Mouse (Mus musculus): Measurements from ENCODE around the gene Ebf1. TPM values are rescaled to one million over a fixed set of nuclear protein-coding genes. Genes with fewer than 3 reads are reported as not detected.

The Ebf1 gene
- polyA plus RNA-seq, 1 experiment from 2014 or later, result 7.9 TPM

DNA sequence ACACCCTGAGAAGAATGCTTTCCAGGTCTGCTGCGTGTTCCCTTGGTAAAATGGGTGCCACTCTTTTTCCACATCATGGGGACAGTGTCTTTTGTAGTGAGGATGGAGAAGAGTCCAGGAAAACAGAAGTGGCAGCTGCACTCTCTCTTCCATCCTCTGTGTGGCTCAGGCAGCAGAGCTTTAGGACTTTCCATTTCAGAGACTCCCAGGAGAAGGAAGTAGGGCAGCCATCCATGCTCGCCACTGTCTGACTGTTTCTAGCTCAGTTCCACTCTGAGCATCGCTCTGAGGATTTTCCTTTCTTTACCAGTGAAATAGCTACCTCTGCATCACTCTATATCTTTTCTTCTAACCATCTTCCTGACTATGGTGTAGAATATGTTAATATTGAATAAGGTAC, 234.8 kb downstream of the Ebf1 start:
- no peaks in the 10 kb centered on the region for H3K9me3 ChIP-seq (ENCODE audit: control insufficient read depth, low read length)
- H3K4me3 ChIP-seq (ENCODE audit: low read length), result no peak overlapping the region
- H3K4me2 ChIP-seq (ENCODE audit: low read depth, low read length), result no peak overlapping the region
- no peaks in the 10 kb centered on the region for H3K4me1 ChIP-seq (ENCODE audit: control insufficient read depth, insufficient read depth, low read length)
- H3K9ac ChIP-seq (ENCODE audit: low read depth, low read length), result no peak overlapping the region
- 86% methylated on average over 3 of the region's 3 CpGs for WGBS
- H3K27me3 ChIP-seq (replicated peaks; ENCODE audit: control insufficient read depth, insufficient read depth, low read length), result no peaks in the 10 kb centered on the region
- no peaks in the 10 kb centered on the region for H3K36me3 ChIP-seq (ENCODE audit: control insufficient read depth, insufficient read depth, low read length)
- H3K27ac ChIP-seq (ENCODE audit: low read length), result no peak overlapping the region
- ATAC-seq, result no peak

DNA sequence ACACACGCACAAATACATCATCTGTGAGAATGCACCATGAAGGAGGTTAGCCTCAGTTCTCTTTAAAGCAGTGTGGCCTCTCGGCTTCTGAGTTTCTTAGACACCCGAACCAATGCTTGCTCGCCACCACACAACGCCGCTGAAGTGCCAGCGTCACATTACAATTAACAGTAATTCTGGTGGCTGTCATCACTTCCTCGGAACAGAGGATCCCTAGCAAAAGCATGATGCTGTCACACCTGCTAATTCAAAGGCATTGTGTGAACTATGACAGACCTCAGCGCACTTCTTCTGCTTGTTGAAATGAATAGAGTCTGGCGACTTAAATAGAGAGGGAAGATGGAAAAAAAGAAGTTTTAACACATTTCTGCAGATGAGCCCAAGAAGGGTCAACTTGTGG, 235.8 kb downstream of the Ebf1 start:
- Histone ChIP-seq H3K36me3 (ENCODE audit: control insufficient read depth, insufficient read depth, low read length) (no peaks in the 10 kb centered on the region), H3K9ac (ENCODE audit: low read depth, low read length) (no peak overlapping the region), H3K4me3 (ENCODE audit: low read length) (no peak overlapping the region), H3K27ac (ENCODE audit: low read length) (no peak overlapping the region), H3K4me1 (ENCODE audit: control insufficient read depth, insufficient read depth, low read length) (no peaks in the 10 kb centered on the region), H3K27me3 (replicated peaks; ENCODE audit: control insufficient read depth, insufficient read depth, low read length) (no peaks in the 10 kb centered on the region), H3K9me3 (ENCODE audit: control insufficient read depth, low read length) (no peaks in the 10 kb centered on the region), H3K4me2 (ENCODE audit: low read depth, low read length) (no peak overlapping the region)
- 91% methylated on average over 10 of the region's 10 CpGs for WGBS
- ATAC-seq, result no peak

DNA sequence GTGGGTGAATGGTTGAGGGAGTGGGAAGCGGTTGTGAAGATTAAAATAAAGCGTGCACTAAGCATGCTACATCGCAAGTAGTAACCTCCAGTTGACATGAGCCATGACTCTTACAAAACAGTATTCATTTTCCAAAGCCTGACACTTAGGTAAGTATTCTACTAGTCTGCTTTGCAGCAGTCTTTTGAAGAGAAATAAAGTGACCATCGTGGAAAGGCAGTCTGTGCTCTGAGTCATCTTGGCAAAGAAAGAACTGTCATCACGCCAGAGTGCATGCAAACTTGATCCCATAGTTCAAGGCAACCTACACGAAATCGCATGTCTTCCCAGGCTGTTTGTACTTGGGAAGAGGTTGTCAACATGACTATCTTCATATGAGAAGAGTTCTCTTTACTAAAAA, 237.4 kb downstream of the Ebf1 start:
- Histone ChIP-seq H3K4me2 (ENCODE audit: low read depth, low read length) (no peak overlapping the region), H3K9ac (ENCODE audit: low read depth, low read length) (no peak overlapping the region)

DNA sequence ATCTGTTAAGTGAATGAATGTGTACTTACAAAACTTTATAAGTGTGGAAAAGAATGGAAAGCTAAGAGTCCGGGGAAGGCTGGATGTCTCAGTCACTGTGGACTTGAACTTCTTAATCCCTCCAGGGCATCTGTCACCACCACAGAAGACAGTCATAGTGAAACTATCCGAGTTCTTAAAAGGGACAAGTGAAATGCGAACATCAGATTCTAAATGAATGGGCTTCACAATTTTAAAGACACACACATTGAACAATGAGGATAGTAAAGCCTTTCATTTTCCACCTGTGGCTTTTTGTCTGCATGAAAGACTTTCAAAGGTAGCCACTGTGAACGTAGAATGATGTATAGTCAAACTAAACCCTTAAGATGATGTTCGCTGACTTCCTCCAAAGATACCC, 244.0 kb downstream of the Ebf1 start:
- Histone ChIP-seq H3K4me2 (ENCODE audit: low read depth, low read length) (no peak overlapping the region), H3K4me3 (ENCODE audit: low read length) (no peak overlapping the region), H3K36me3 (ENCODE audit: control insufficient read depth, insufficient read depth, low read length) (no peaks in the 10 kb centered on the region), H3K27ac (ENCODE audit: low read length) (no peak overlapping the region), H3K9me3 (ENCODE audit: control insufficient read depth, low read length) (no peaks in the 10 kb centered on the region), H3K27me3 (replicated peaks; ENCODE audit: control insufficient read depth, insufficient read depth, low read length) (no peaks in the 10 kb centered on the region), H3K9ac (ENCODE audit: low read depth, low read length) (no peak overlapping the region), H3K4me1 (ENCODE audit: control insufficient read depth, insufficient read depth, low read length) (no peaks in the 10 kb centered on the region)
- 84% methylated on average over 5 of the region's 5 CpGs for WGBS
- ATAC-seq, result no peak

More for the DNA sequence above, 237.4 kb downstream of the Ebf1 start:
- Histone ChIP-seq H3K27ac (ENCODE audit: low read length) (no peak overlapping the region), H3K4me1 (ENCODE audit: control insufficient read depth, insufficient read depth, low read length) (no peaks in the 10 kb centered on the region), H3K9me3 (ENCODE audit: control insufficient read depth, low read length) (no peaks in the 10 kb centered on the region), H3K4me3 (ENCODE audit: low read length) (no peak overlapping the region), H3K27me3 (replicated peaks; ENCODE audit: control insufficient read depth, insufficient read depth, low read length) (no peaks in the 10 kb centered on the region), H3K36me3 (ENCODE audit: control insufficient read depth, insufficient read depth, low read length) (no peaks in the 10 kb centered on the region)
- no peak for ATAC-seq
- 84% methylated on average over 7 of the region's 7 CpGs for WGBS

DNA sequence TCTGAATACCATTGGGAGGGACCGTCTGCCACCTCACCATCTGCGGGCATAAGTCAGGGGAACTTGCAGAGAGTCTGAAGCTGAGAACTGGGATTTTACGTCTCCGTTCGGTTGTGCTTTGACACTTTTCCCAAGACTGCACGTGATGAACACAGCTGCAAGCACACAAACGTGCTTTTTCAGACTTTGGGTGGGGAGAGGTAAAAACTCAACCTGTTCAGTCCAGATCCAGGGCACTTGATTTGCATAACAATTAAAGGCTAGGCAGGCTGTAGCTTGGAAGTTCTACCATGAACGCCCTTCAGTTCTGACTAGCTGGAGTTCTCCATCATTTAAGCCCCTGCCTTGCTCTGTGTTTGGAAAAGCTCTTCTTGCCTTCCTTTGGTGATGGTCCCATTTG, 246.8 kb downstream of the Ebf1 start:
- H3K4me2 ChIP-seq (ENCODE audit: low read depth, low read length), result no peak overlapping the region
- H3K9ac ChIP-seq (ENCODE audit: low read depth, low read length), result no peak overlapping the region
- WGBS, result 75% methylated on average over 8 of the region's 8 CpGs
- H3K27me3 ChIP-seq (replicated peaks; ENCODE audit: control insufficient read depth, insufficient read depth, low read length), result no peaks in the 10 kb centered on the region
- no peak for ATAC-seq
- no peaks in the 10 kb centered on the region for H3K36me3 ChIP-seq (ENCODE audit: control insufficient read depth, insufficient read depth, low read length)
- no peak overlapping the region for H3K27ac ChIP-seq (ENCODE audit: low read length)
- H3K4me3 ChIP-seq (ENCODE audit: low read length), result no peak overlapping the region
- no peaks in the 10 kb centered on the region for H3K4me1 ChIP-seq (ENCODE audit: control insufficient read depth, insufficient read depth, low read length)
- no peaks in the 10 kb centered on the region for H3K9me3 ChIP-seq (ENCODE audit: control insufficient read depth, low read length)

DNA sequence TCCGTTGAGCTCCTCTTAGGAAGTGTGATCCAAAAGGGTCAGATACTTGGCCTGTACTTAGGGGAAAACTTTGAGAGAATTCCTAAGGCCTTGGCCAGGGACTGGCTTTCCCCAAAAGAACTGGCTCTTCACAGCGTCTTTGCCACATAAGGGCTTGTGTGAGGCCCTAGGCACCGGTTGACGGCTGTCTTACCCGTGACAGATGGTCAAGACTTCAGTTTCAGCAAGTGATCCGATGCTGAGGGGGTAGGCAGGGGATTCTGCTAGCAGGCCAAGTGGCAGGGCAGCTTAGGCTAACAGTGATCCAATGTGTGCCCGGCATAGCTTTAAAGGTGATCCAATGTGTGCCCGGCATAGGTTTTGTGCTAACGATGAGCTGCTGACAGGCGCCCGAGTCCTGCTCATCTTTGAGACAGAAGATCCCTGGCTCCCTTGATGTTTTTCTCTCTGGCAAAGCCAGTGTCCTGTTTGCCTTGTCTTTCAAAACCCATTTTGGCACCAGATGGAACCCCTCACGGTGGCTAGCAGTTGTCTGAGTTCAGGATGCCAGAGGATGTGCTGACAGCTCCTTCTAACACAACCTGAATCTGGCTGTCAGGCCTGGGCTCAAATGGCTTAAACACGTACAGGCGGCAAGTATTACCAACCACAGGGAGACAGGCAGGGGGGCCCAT, 249.5 kb downstream of the Ebf1 start:
- H3K4me3 ChIP-seq (ENCODE audit: low read length), result no peak overlapping the region
- no peaks in the 10 kb centered on the region for H3K9me3 ChIP-seq (ENCODE audit: control insufficient read depth, low read length)
- no peak for ATAC-seq
- no peaks in the 10 kb centered on the region for H3K36me3 ChIP-seq (ENCODE audit: control insufficient read depth, insufficient read depth, low read length)
- H3K27ac ChIP-seq (ENCODE audit: low read length), result no peak overlapping the region
- 71% methylated on average over 14 of the region's 14 CpGs for WGBS
- no peak overlapping the region for H3K4me2 ChIP-seq (ENCODE audit: low read depth, low read length)
- no peaks in the 10 kb centered on the region for H3K27me3 ChIP-seq (replicated peaks; ENCODE audit: control insufficient read depth, insufficient read depth, low read length)
- H3K9ac ChIP-seq (ENCODE audit: low read depth, low read length), result no peak overlapping the region
- no peaks in the 10 kb centered on the region for H3K4me1 ChIP-seq (ENCODE audit: control insufficient read depth, insufficient read depth, low read length)

DNA sequence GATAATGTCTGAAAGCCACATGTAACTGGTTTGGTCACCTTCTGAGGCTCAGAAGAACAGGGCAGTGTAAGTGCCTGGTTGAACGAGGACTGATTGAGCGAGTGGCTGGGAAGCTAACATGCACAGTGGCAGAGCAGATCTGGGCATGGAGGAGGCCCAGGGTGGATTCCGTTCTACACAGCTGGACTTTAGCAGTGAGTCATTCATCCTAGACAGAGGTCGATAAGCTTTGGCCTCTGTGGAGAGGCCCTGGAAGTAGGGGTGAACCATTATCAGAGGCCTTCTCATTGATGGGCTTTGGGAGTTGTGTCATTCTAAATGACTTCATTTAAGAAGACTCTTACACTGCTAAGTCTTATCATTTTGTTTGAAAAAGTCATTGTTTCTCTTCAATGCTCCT, 250.3 kb downstream of the Ebf1 start:
- Histone ChIP-seq H3K27ac (ENCODE audit: low read length) (no peak overlapping the region), H3K9me3 (ENCODE audit: control insufficient read depth, low read length) (no peaks in the 10 kb centered on the region), H3K4me3 (ENCODE audit: low read length) (no peak overlapping the region), H3K36me3 (ENCODE audit: control insufficient read depth, insufficient read depth, low read length) (no peaks in the 10 kb centered on the region), H3K4me2 (ENCODE audit: low read depth, low read length) (no peak overlapping the region), H3K27me3 (replicated peaks; ENCODE audit: control insufficient read depth, insufficient read depth, low read length) (no peaks in the 10 kb centered on the region), H3K9ac (ENCODE audit: low read depth, low read length) (no peak overlapping the region), H3K4me1 (ENCODE audit: control insufficient read depth, insufficient read depth, low read length) (no peaks in the 10 kb centered on the region)
- 0 out of 2 replicates have a peak, but pooled peaks have one; percentile 71 for ATAC-seq
- WGBS, result 67% methylated on average over 4 of the region's 4 CpGs

DNA sequence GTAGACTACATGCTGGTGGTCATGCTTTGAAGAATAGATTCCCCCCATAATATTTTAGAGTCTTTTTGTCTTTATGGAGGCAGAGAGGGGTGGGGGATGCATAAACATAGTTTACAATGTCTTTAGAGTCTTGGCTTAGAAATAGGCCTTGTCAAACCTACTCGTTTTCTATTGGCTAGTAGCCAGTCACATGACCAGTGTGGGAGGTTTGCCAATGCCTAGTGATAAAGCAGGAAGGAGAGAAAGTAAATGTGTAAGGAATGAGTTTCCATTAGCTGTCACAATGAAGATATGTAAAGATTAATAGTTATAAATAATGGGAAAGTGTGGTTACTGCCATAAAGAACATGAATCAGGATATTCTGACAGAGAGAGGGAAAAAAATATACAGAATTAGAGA, 256.8 kb downstream of the Ebf1 start:
- Histone ChIP-seq H3K27ac (ENCODE audit: low read length) (no peak overlapping the region), H3K9ac (ENCODE audit: low read depth, low read length) (no peak overlapping the region), H3K36me3 (ENCODE audit: control insufficient read depth, insufficient read depth, low read length) (no peaks in the 10 kb centered on the region), H3K4me2 (ENCODE audit: low read depth, low read length) (no peak overlapping the region), H3K4me1 (ENCODE audit: control insufficient read depth, insufficient read depth, low read length) (no peaks in the 10 kb centered on the region), H3K27me3 (replicated peaks; ENCODE audit: control insufficient read depth, insufficient read depth, low read length) (no peaks in the 10 kb centered on the region), H3K4me3 (ENCODE audit: low read length) (no peak overlapping the region), H3K9me3 (ENCODE audit: control insufficient read depth, low read length) (no peaks in the 10 kb centered on the region)
- no peak for ATAC-seq
- WGBS, result 68% methylated on average over 1 of the region's 1 CpGs

DNA sequence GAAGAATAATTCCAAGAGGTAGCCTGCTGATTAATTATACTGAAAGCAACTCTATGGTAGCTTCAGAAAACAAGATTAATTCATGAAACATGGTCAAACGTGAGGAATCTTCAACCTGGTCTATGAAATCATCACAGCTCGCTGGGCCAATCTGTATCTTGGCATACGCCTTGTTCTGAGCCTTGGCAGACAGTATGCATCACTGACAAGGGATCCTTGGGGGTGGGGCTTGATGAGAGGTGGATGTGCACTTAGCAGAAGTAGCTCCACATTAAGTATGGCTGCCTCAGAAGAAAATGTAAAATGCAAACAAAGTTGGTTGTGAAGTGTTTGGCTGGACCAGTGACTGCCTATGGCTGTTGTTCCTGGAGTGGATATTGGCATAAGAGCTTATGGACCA, 258.1 kb downstream of the Ebf1 start:
- Histone ChIP-seq H3K4me3 (ENCODE audit: low read length) (no peak overlapping the region), H3K4me2 (ENCODE audit: low read depth, low read length) (no peak overlapping the region), H3K27ac (ENCODE audit: low read length) (no peak overlapping the region), H3K9me3 (ENCODE audit: control insufficient read depth, low read length) (no peaks in the 10 kb centered on the region), H3K4me1 (ENCODE audit: control insufficient read depth, insufficient read depth, low read length) (no peaks in the 10 kb centered on the region), H3K36me3 (ENCODE audit: control insufficient read depth, insufficient read depth, low read length) (no peaks in the 10 kb centered on the region), H3K27me3 (replicated peaks; ENCODE audit: control insufficient read depth, insufficient read depth, low read length) (no peaks in the 10 kb centered on the region), H3K9ac (ENCODE audit: low read depth, low read length) (no peak overlapping the region)
- no peak for ATAC-seq
- 69% methylated on average over 3 of the region's 3 CpGs for WGBS

DNA sequence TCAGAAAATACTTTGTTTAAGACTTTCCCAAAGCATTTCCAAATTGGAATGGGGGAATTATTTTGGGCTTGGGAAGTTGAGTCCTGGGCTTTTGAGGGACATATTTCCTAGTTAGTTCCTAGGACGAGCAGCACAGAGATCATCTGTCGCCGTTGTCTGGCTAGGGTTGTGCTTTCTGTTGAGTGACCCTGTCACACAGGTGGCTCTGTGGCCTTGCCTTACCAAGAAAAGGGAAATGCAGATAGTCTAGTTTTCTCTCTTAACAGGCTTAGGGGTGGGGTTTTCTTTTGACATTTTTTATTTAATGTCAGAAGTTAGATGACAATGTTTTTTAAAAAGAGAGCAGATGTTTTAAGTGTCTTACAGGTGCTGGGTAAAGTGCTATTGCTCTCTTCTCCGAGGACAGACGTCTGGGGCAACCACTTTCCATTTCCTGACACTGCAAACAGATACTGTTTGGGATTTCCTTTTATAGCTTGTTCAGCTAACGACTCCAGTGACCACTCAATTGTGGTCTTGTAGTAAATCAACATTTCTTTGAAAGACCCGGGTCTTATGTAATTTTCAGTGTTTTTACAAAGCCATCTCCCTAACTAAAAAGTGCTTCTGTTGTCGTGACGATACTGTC, 264.1 kb downstream of the Ebf1 start:
- WGBS, result 40% methylated on average over 9 of the region's 9 CpGs
- Histone ChIP-seq H3K9ac (ENCODE audit: low read depth, low read length) (no peak overlapping the region), H3K4me3 (ENCODE audit: low read length) (no peak overlapping the region), H3K27me3 (replicated peaks; ENCODE audit: control insufficient read depth, insufficient read depth, low read length) (no peaks in the 10 kb centered on the region), H3K4me2 (ENCODE audit: low read depth, low read length) (no peak overlapping the region), H3K27ac (ENCODE audit: low read length) (no peak overlapping the region), H3K36me3 (ENCODE audit: control insufficient read depth, insufficient read depth, low read length) (no peaks in the 10 kb centered on the region), H3K4me1 (ENCODE audit: control insufficient read depth, insufficient read depth, low read length) (no peaks in the 10 kb centered on the region), H3K9me3 (ENCODE audit: control insufficient read depth, low read length) (no peaks in the 10 kb centered on the region)
- ATAC-seq, result no peak
